ENCODE assay signal across 8 mouse cellular contexts in the genomic region with DNA sequence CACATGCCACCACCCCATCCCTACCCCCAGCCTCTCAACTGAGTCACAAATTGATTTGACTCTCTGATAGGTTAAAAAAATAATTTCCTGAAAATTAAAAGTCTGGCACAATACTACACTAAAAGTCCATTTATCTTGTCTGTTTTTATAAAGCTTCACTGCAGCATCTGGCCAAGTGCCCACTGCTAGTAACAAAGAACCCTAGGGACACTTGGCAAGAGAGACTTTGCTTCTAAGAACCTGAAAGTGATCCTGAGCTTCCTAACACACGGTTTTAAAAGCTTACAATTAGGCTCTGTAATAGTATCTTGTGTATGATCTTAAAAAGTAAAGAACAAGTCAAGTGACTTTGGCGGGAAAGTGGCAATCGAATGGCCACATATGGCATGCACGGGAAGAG.
DNase-seq lines count a peak whose midpoint lies in the region; ATAC-seq and TF ChIP-seq lines count a peak whose summit lies in the region.

No protein-coding gene starts in this region.

- H3K4me1 ChIP-seq in heart, embryonic 11.5 days (ENCODE audit: control insufficient read depth, insufficient read depth, low read length), result peaks cover 9% of the 10 kb centered on the region
- peaks cover 1% of the 10 kb centered on the region; the same call in 1 of the 2 replicates for H3K4me1 ChIP-seq in heart, adult 2 months (ENCODE audit: control insufficient read depth, insufficient read depth, low read length)
- H3K4me1 ChIP-seq in lung, embryonic 16.5 days (replicated peaks; ENCODE audit: control insufficient read depth, insufficient read depth, low read length), result peaks cover 7% of the 10 kb centered on the region
- peaks cover 3% of the 10 kb centered on the region; the same call in 1 of the 2 replicates for H3K4me1 ChIP-seq in lung, adult 2 months (ENCODE audit: control insufficient read depth, insufficient read depth, low read length)
- no peaks in the 10 kb centered on the region for H3K4me1 ChIP-seq in midbrain, postnatal 0 days (ENCODE audit: insufficient read depth, low read length)

- ATAC-seq in heart, embryonic 11.5 days (replicated peaks; ENCODE audit: insufficient number of reproducible peaks, low FRiP score, low TSS enrichment), result no peak
- ATAC-seq in lung, embryonic 16.5 days (ENCODE audit: low read depth), result peak; percentile 48; the same call in 1 of the 2 replicates
- no peak for ATAC-seq in midbrain, postnatal 0 days (ENCODE audit: low FRiP score)

- WGBS in heart, embryonic 11.5 days (ENCODE audit: insufficient replicate concordance), result 31% methylated on average over 4 of the region's 4 CpGs
- 32% methylated on average over 4 of the region's 4 CpGs for WGBS in heart, adult 2 months
- WGBS in lung, embryonic 16.5 days, result 6% methylated on average over 4 of the region's 4 CpGs
- 18% methylated on average over 4 of the region's 4 CpGs for WGBS in lung, adult 2 months
- WGBS in midbrain, postnatal 0 days, result 52% methylated on average over 4 of the region's 4 CpGs

- peak overlapping the region; percentile 48 for H3K4me2 ChIP-seq in heart, embryonic 11.5 days
- H3K4me2 ChIP-seq in lung, embryonic 16.5 days (ENCODE audit: low read depth, low read length), result 0 out of 2 replicates have a peak overlapping the region, but pooled peaks have one; percentile 30
- no peak overlapping the region for H3K4me2 ChIP-seq in midbrain, postnatal 0 days (ENCODE audit: low read depth, low read length, poor library complexity, severe bottlenecking)

- H3K9me3 ChIP-seq in heart, embryonic 11.5 days (replicated peaks; ENCODE audit: control insufficient read depth, low read length), result no peaks in the 10 kb centered on the region
- H3K9me3 ChIP-seq in lung, embryonic 16.5 days (ENCODE audit: control insufficient read depth, low read length), result no peaks in the 10 kb centered on the region
- H3K9me3 ChIP-seq in midbrain, postnatal 0 days (ENCODE audit: low read length), result no peaks in the 10 kb centered on the region

- no peaks in the 10 kb centered on the region for H3K36me3 ChIP-seq in heart, embryonic 11.5 days (ENCODE audit: control insufficient read depth, insufficient read depth, low read length)
- H3K36me3 ChIP-seq in heart, adult 2 months (ENCODE audit: control insufficient read depth, insufficient read depth, low read length), result no peaks in the 10 kb centered on the region
- H3K36me3 ChIP-seq in lung, embryonic 16.5 days (ENCODE audit: control insufficient read depth, insufficient read depth, low read length), result no peaks in the 10 kb centered on the region
- H3K36me3 ChIP-seq in midbrain, postnatal 0 days (ENCODE audit: insufficient read depth, low read length), result no peaks in the 10 kb centered on the region

- no peak for DNase-seq in heart, adult 2 months
- no peak for DNase-seq in lung, adult 2 months
- peak; percentile 39 for DNase-seq in kidney, adult 18-20 months
- peak; percentile 38 for DNase-seq in midbrain, postnatal 0 days (ENCODE audit: low spot score)
- DNase-seq in spleen, postnatal 4 days (ENCODE audit: low spot score in 2 of 2), result no peak
- no peak for DNase-seq in right cerebral cortex, postnatal 10 days (ENCODE audit: low spot score in 2 of 2)

- intact Hi-C loops in heart, adult 2 months (cut with DNase I), result no loop called here

- no peak overlapping the region for H3K9ac ChIP-seq in heart, embryonic 11.5 days (ENCODE audit: low read depth, low read length)
- H3K9ac ChIP-seq in heart, adult 2 months (ENCODE audit: low read depth, low read length), result no peak overlapping the region
- no peak overlapping the region for H3K9ac ChIP-seq in lung, embryonic 16.5 days (ENCODE audit: low read length)
- H3K9ac ChIP-seq in midbrain, postnatal 0 days (replicated peaks; ENCODE audit: low read length, poor library complexity, severe bottlenecking), result no peak overlapping the region

- H3K27ac ChIP-seq in heart, embryonic 11.5 days (ENCODE audit: low read depth, low read length), result 0 out of 2 replicates have a peak overlapping the region, but pooled peaks have one; percentile 43
- no peak overlapping the region for H3K27ac ChIP-seq in heart, adult 2 months
- peak overlapping the region; percentile 76 for H3K27ac ChIP-seq in lung, embryonic 16.5 days (ENCODE audit: low read length)
- no peak overlapping the region for H3K27ac ChIP-seq in midbrain, postnatal 0 days (ENCODE audit: low read depth, low read length)

- TF ChIP-seq CTCF in heart, adult 2 months (IDR thresholded peaks at IDR 0.05), result no peak
- TF ChIP-seq CTCF in lung, adult 2 months (IDR thresholded peaks at IDR 0.05; ENCODE audit: insufficient read depth, low read length), result no peak
- TF ChIP-seq CTCF in midbrain, postnatal 0 days (IDR thresholded peaks at IDR 0.05), result no peak

- H3K79me2 ChIP-seq in heart, adult 2 months (replicated peaks; ENCODE audit: control insufficient read depth, insufficient read depth, low read length), result no peaks in the 10 kb centered on the region

- H3K4me3 ChIP-seq in heart, embryonic 11.5 days (ENCODE audit: low read depth, low read length), result no peak overlapping the region
- no peak overlapping the region for H3K4me3 ChIP-seq in heart, adult 2 months
- H3K4me3 ChIP-seq in lung, embryonic 16.5 days (ENCODE audit: low read length), result no peak overlapping the region
- no peak overlapping the region for H3K4me3 ChIP-seq in lung, adult 2 months (replicated peaks; ENCODE audit: extremely low read depth, low read depth, low read length)
- no peak overlapping the region for H3K4me3 ChIP-seq in midbrain, postnatal 0 days (ENCODE audit: low read depth, low read length)

- no peaks in the 10 kb centered on the region for H3K27me3 ChIP-seq in heart, embryonic 11.5 days (ENCODE audit: control insufficient read depth, insufficient read depth, low read length)
- no peaks in the 10 kb centered on the region for H3K27me3 ChIP-seq in heart, adult 2 months (ENCODE audit: control insufficient read depth, insufficient read depth, low read length)
- H3K27me3 ChIP-seq in lung, embryonic 16.5 days (ENCODE audit: control insufficient read depth, insufficient read depth, low read depth, low read length), result no peaks in the 10 kb centered on the region
- no peaks in the 10 kb centered on the region for H3K27me3 ChIP-seq in midbrain, postnatal 0 days (ENCODE audit: insufficient read depth, low read length)

- TF ChIP-seq EP300 in heart, adult 2 months (IDR thresholded peaks at IDR 0.05; ENCODE audit: insufficient read depth, low read depth, low read length), result no peak

- TF ChIP-seq POLR2A in heart, adult 2 months (IDR thresholded peaks at IDR 0.05; ENCODE audit: insufficient read depth, low read depth, low read length), result no peak
- TF ChIP-seq POLR2A in lung, adult 2 months (IDR thresholded peaks at IDR 0.05; ENCODE audit: borderline replicate concordance, extremely low read depth, low read depth, low read length), result no peak

Comparison
In these comparisons a context has a peak if more than half of its experiments do, and no peak if none do; other contexts are left out.
1. H3K27ac ChIP-seq: peak in heart, embryonic 11.5 days (single experiment) and lung, embryonic 16.5 days (single experiment); none in heart, adult 2 months (single experiment) and midbrain, postnatal 0 days (single experiment).
2. DNase-seq: peak in kidney, adult 18-20 months (single experiment) and midbrain, postnatal 0 days (single experiment); none in heart, adult 2 months (0 of 2), lung, adult 2 months (single experiment), spleen, postnatal 4 days (0 of 2) and right cerebral cortex, postnatal 10 days (0 of 2).